Mouse (Mus musculus) heart, postnatal 0 days (tissue): ENCODE measurements around the gene Olfr1274-ps. TPM values are rescaled to one million over a fixed set of nuclear protein-coding genes. Genes with fewer than 3 reads are reported as not detected.

Source experiments
- ATAC-seq: fragments of 200-750 bp; cut with Nextera tagmentation; 2 replicates; pipeline ENCODE4 v1.8.0; 2017; ENCODE audit warnings: low read depth, moderate number of reproducible peaks, moderate library complexity; ENCODE audit not compliant: insufficient read depth
- DNase-seq: peaks from one replicate; pipeline ENCODE4 v3.0.0-alpha.2; 2016; ENCODE audit warnings: low spot score
- H3K27ac ChIP-seq: fragments of 300-500 bp; sonication (generic); 2 replicates; pipeline ENCODE4 v1.5.1; 2014; ENCODE audit warnings: low read depth, mild to moderate bottlenecking
- H3K27me3 ChIP-seq: fragments of 300-500 bp; sonication (generic); 2 replicates; pipeline ENCODE4 v1.6.1; 2014; ENCODE audit warnings: low read length, mixed read lengths; ENCODE audit not compliant: control insufficient read depth, insufficient read depth
- H3K36me3 ChIP-seq: fragments of 300-500 bp; sonication (generic); replicated peaks from 2 replicates; pipeline ENCODE4 v1.6.1; 2014; ENCODE audit warnings: low read length, mixed read lengths; ENCODE audit not compliant: control insufficient read depth, insufficient read depth
- H3K4me1 ChIP-seq: fragments of 300-500 bp; sonication (generic); 2 replicates; pipeline ENCODE4 v1.6.1; 2014; ENCODE audit warnings: antibody characterized with exemption; ENCODE audit not compliant: control insufficient read depth, insufficient read depth
- H3K4me2 ChIP-seq: fragments of 300-500 bp; sonication (generic); 2 replicates; pipeline ENCODE4 v1.6.1; 2014; ENCODE audit warnings: low read depth, mild to moderate bottlenecking, low read length, moderate library complexity
- H3K4me3 ChIP-seq: fragments of 300-500 bp; sonication (generic); 2 replicates; pipeline ENCODE4 v1.5.1; 2014; ENCODE audit warnings: low read depth, low read length
- H3K9ac ChIP-seq: fragments of 300-500 bp; sonication (generic); replicated peaks from 2 replicates; pipeline ENCODE4 v1.6.1; 2014; ENCODE audit warnings: low read depth, low read length, mixed read lengths
- H3K9me3 ChIP-seq: fragments of 300-500 bp; sonication (generic); replicated peaks from 2 replicates; pipeline ENCODE4 v1.6.1; 2016; ENCODE audit warnings: low read length; ENCODE audit not compliant: control insufficient read depth
- CTCF ChIP-seq: IDR thresholded peaks from 2 replicates; pipeline ENCODE4 v1.5.1; 2016; ENCODE audit warnings: antibody characterized with exemption, control low read depth, low read depth
- EP300 ChIP-seq: IDR thresholded peaks from 2 replicates; pipeline ENCODE4 v1.6.1; 2016; ENCODE audit warnings: antibody characterized with exemption, low read depth
- WGBS: fragments of 180-500 bp; shearing (Covaris S2); extraction: QIAGEN DNeasy Blood & Tissue Kit; methylation state at CpG from one replicate; pipeline ENCODE4 v1.1.7; 2014; 5-methylcytosine and 5-hydroxymethylcytosine counted together
- polyA plus RNA-seq: library from polyadenylated mRNA; unstranded; fragments of >200 nt; fragmentation: Nextera tagmentation; extraction: Ambion mirVana; gene quantifications from 2 replicates; pipeline ENCODE4 v1.2.1, GENCODE M21; 2015
- total RNA-seq: library from RNA; depleted of rRNA; stranded (reverse); fragments of >200 nt; gene quantifications from 2 replicates; pipeline ENCODE4 v1.2.3, GENCODE M21; 2014; ENCODE audit warnings: low replicate concordance; rRNA removed

The Olfr1274-ps gene
- total and polyA plus RNA-seq, 2 experiments from 2014 or later: not detected

- no peaks in the 10 kb centered on the region for H3K27me3 ChIP-seq
- ATAC-seq (no peak), DNase-seq (no peak)
- H3K4me2 ChIP-seq: no peak overlapping the region
- H3K4me1 ChIP-seq: no peaks in the 10 kb centered on the region
- TF ChIP-seq EP300: no peak
- TF ChIP-seq CTCF: no peak
- H3K9ac ChIP-seq: no peak overlapping the region
- H3K9me3 ChIP-seq: no peaks in the 10 kb centered on the region
- H3K27ac ChIP-seq: no peak overlapping the region
- 76% methylated on average over 15 of the region's 15 CpGs for WGBS
- no peak overlapping the region for H3K4me3 ChIP-seq
- H3K36me3 ChIP-seq: no peaks in the 10 kb centered on the region
Measured at GRCm38 (mm10) chr2:90448967-90449740, 50.7 kb downstream of the Olfr1274-ps start.

DNA sequence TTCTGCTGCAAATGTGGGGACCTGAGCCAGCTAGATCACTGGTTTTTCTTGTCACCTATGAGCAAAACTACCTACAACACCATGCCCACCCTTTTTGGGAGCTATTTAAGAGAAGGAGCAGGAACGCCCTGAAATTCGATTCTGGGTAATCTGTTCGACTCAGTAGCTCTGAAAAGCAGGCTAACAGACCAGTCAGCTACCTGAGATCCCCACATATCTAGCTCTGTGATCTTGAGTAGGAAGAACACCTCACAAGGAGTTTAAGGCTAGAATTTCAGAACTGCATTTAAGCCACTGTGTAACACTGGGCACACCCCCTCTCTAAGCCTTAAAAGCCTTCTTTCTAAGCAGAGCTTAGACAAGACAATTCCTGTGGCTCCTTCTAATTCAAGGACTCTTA is 53.9 kb downstream of the Olfr1274-ps start:
- Histone ChIP-seq H3K36me3 (no peaks in the 10 kb centered on the region), H3K4me2 (no peak overlapping the region), H3K27me3 (no peaks in the 10 kb centered on the region), H3K27ac (no peak overlapping the region), H3K9ac (no peak overlapping the region), H3K4me3 (no peak overlapping the region), H3K4me1 (no peaks in the 10 kb centered on the region), H3K9me3 (no peaks in the 10 kb centered on the region)
- TF ChIP-seq CTCF: no peak
- TF ChIP-seq EP300: no peak
- no peak for ATAC-seq
- WGBS: 79% methylated on average over 3 of the region's 3 CpGs
- DNase-seq: no peak

Other genes with a start within 250 kb of the Olfr1274-ps start
- not detected in 2 replicates for gene Olfr1270, start 245.6 kb upstream of the Olfr1274-ps start, total RNA-seq
- not detected in 2 replicates for gene Olfr1270, start 245.6 kb upstream of the Olfr1274-ps start, polyA plus RNA-seq
- gene Olfr1506, start 174.2 kb upstream of the Olfr1274-ps start, total RNA-seq: not detected in 2 replicates
- gene Olfr1506, start 174.2 kb upstream of the Olfr1274-ps start, polyA plus RNA-seq: not detected in 2 replicates
- gene Olfr142, start 141.1 kb upstream of the Olfr1274-ps start, total RNA-seq: not detected in 2 replicates
- not detected in 2 replicates for gene Olfr142, start 141.1 kb upstream of the Olfr1274-ps start, polyA plus RNA-seq
- gene Olfr1271, start 127.7 kb upstream of the Olfr1274-ps start, total RNA-seq: not detected in 2 replicates
- not detected in 2 replicates for gene Olfr1271, start 127.7 kb upstream of the Olfr1274-ps start, polyA plus RNA-seq
- gene Olfr1272, start 105.8 kb upstream of the Olfr1274-ps start, total RNA-seq: not detected in 2 replicates
- gene Olfr1272, start 105.8 kb upstream of the Olfr1274-ps start, polyA plus RNA-seq: not detected in 2 replicates
- not detected in 2 replicates for gene Gm13769, start 76.5 kb upstream of the Olfr1274-ps start, total RNA-seq
- not detected in 2 replicates for gene Gm13769, start 76.5 kb upstream of the Olfr1274-ps start, polyA plus RNA-seq
- 5.6 and 6.8 TPM in 2 replicates for gene Ptprj, start 182.0 kb downstream of the Olfr1274-ps start, total RNA-seq
- gene Ptprj, start 182.0 kb downstream of the Olfr1274-ps start, polyA plus RNA-seq: 0.56 and 0.58 TPM in 2 replicates